Mouse (Mus musculus): ENCODE measurements at regions not wholly inside any gene's neighbourhood (a gene's known extent, or its start where the extent isn't known, plus 50 kb on each side); places are given as distances from the start of the nearest gene placed in this dataset.

DNA sequence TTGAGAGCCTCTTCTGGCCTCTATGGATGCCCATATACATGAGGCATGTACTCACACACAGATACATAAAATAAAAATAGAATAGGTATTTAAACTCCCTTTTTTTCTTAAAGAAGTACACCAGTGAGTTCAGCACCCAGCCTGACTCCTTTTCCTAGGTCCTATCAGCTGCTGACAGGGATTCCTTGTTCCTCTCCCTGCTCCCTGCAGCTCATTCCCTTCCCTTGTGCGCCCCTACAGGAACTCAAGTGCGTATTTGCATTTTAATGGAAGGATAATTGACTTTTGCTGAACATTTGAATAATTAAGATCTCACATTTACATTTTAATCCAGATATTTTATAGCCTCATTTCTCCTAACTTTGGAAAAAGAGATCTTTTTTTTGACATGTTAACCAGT lies 589.7 kb upstream of the Fbxo33 start:
- H3K9ac ChIP-seq (ENCODE audit: low read depth, low read length, severe bottlenecking): no peak overlapping the region
- no peak overlapping the region for H3K4me2 ChIP-seq (replicated peaks; ENCODE audit: low read depth, low read length, severe bottlenecking)
- ATAC-seq (ENCODE audit: low FRiP score, low read depth) (no peak), DNase-seq (ENCODE audit: low spot score) (no peak)
- H3K4me3 ChIP-seq (replicated peaks; ENCODE audit: low read length): no peak overlapping the region
- peaks cover 3% of the 10 kb centered on the region; the same call in 1 of the 2 replicates for H3K4me1 ChIP-seq (ENCODE audit: control insufficient read depth, insufficient read depth, low read length)
- no peak overlapping the region for H3K27ac ChIP-seq (replicated peaks; ENCODE audit: low read depth, low read length)
- no peaks in the 10 kb centered on the region for H3K9me3 ChIP-seq (ENCODE audit: control insufficient read depth, low read length)
- H3K36me3 ChIP-seq (ENCODE audit: control insufficient read depth, insufficient read depth, low read length): no peaks in the 10 kb centered on the region
- TF ChIP-seq POLR2A (IDR thresholded peaks at IDR 0.05; ENCODE audit: borderline replicate concordance, extremely low read depth, insufficient read depth, insufficient read length): no peak
- no peaks in the 10 kb centered on the region for H3K27me3 ChIP-seq (ENCODE audit: control insufficient read depth, insufficient read depth, low read length)
- 57% methylated on average over 2 of the region's 2 CpGs for WGBS

DNA sequence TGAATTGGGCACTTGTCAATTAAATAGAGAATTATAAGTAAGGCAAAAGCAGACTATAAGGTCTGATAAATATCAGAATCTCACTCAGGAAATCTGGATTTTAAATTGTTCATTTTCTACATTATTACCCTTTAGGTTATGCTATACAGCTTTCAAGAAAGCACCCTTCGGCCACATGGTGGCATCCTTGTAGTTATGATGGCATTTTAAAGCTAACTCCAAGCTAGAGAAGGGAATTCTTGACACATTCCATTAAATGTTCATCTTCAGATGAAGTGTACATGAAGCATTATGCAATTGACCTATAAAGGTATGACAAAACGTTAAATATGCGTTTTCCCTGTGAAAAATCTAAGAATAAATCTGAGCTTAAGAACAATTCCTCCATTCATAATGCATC lies 578.5 kb upstream of the Fbxo33 start:
- H3K4me3 ChIP-seq (replicated peaks; ENCODE audit: low read length): no peak overlapping the region
- H3K36me3 ChIP-seq (ENCODE audit: control insufficient read depth, insufficient read depth, low read length): no peaks in the 10 kb centered on the region
- WGBS: 54% methylated on average over 3 of the region's 3 CpGs
- H3K27me3 ChIP-seq (ENCODE audit: control insufficient read depth, insufficient read depth, low read length): no peaks in the 10 kb centered on the region
- H3K9me3 ChIP-seq (ENCODE audit: control insufficient read depth, low read length): no peaks in the 10 kb centered on the region
- no peak overlapping the region for H3K9ac ChIP-seq (ENCODE audit: low read depth, low read length, severe bottlenecking)
- DNase-seq (ENCODE audit: low spot score) (peak; percentile 58), ATAC-seq (ENCODE audit: low FRiP score, low read depth) (no peak)
- H3K27ac ChIP-seq (replicated peaks; ENCODE audit: low read depth, low read length): no peak overlapping the region
- H3K4me1 ChIP-seq (ENCODE audit: control insufficient read depth, insufficient read depth, low read length): no peaks in the 10 kb centered on the region
- no peak overlapping the region for H3K4me2 ChIP-seq (replicated peaks; ENCODE audit: low read depth, low read length, severe bottlenecking)
- TF ChIP-seq POLR2A (IDR thresholded peaks at IDR 0.05; ENCODE audit: borderline replicate concordance, extremely low read depth, insufficient read depth, insufficient read length): no peak

DNA sequence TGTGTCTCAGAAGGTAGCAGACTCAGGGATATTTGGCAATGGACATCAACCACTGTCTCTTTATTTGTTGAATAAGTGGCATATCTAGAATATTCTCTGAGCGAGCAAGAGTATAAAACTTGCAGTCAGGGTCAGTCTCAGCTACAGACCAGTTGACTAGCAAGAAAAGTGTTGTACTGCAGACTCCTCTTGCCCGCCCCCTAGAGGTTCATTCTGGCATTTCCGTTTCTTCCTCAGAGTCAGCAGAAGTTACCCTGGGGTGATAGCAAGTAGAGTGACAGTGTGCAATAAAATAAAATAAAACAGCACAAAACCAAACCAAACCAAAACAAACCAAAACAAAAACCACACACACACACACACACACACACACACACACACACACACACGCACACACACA lies 571.9 kb upstream of the Fbxo33 start:
- DNase-seq (ENCODE audit: low spot score): no peak
- H3K9me3 ChIP-seq (ENCODE audit: control insufficient read depth, low read length): no peaks in the 10 kb centered on the region
- H3K4me3 ChIP-seq (replicated peaks; ENCODE audit: low read length): no peak overlapping the region
- no peak for ATAC-seq (ENCODE audit: low FRiP score, low read depth)
- no peak for TF ChIP-seq POLR2A (IDR thresholded peaks at IDR 0.05; ENCODE audit: borderline replicate concordance, extremely low read depth, insufficient read depth, insufficient read length)
- no peaks in the 10 kb centered on the region for H3K36me3 ChIP-seq (ENCODE audit: control insufficient read depth, insufficient read depth, low read length)
- no peaks in the 10 kb centered on the region for H3K4me1 ChIP-seq (ENCODE audit: control insufficient read depth, insufficient read depth, low read length)
- no peak overlapping the region for H3K27ac ChIP-seq (replicated peaks; ENCODE audit: low read depth, low read length)
- 57% methylated on average over 3 of the region's 4 CpGs for whole genome bisulfite sequencing
- no peak overlapping the region for H3K9ac ChIP-seq (ENCODE audit: low read depth, low read length, severe bottlenecking)
- H3K27me3 ChIP-seq (ENCODE audit: control insufficient read depth, insufficient read depth, low read length): no peaks in the 10 kb centered on the region
- H3K4me2 ChIP-seq (replicated peaks; ENCODE audit: low read depth, low read length, severe bottlenecking): no peak overlapping the region

DNA sequence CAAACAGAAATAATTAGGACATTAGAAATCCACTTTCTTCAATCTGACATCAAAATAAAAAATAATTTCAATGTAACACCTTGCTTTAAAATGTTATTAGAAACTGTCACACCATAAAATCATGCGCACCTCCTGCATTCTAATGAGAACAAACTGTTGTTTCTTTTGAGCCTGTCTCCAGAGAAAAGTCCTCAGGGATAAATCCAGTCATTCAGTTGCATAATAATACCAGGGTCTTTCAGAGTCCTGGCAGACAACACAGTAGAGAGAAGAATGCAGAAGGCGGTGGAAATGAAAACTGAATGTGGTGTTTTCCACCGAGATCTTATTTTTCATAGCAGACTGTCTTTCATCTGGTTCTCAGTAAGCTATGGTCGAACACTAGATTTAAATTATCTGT lies 567.3 kb upstream of the Fbxo33 start:
- Histone ChIP-seq H3K4me3 (replicated peaks; ENCODE audit: low read length) (no peak overlapping the region), H3K36me3 (ENCODE audit: control insufficient read depth, insufficient read depth, low read length) (no peaks in the 10 kb centered on the region), H3K27me3 (ENCODE audit: control insufficient read depth, insufficient read depth, low read length) (no peaks in the 10 kb centered on the region), H3K9ac (ENCODE audit: low read depth, low read length, severe bottlenecking) (no peak overlapping the region), H3K27ac (replicated peaks; ENCODE audit: low read depth, low read length) (no peak overlapping the region), H3K4me1 (ENCODE audit: control insufficient read depth, insufficient read depth, low read length) (no peaks in the 10 kb centered on the region), H3K4me2 (replicated peaks; ENCODE audit: low read depth, low read length, severe bottlenecking) (no peak overlapping the region), H3K9me3 (ENCODE audit: control insufficient read depth, low read length) (no peaks in the 10 kb centered on the region)
- TF ChIP-seq POLR2A (IDR thresholded peaks at IDR 0.05; ENCODE audit: borderline replicate concordance, extremely low read depth, insufficient read depth, insufficient read length): no peak
- DNase-seq (ENCODE audit: low spot score) (no peak), ATAC-seq (ENCODE audit: low FRiP score, low read depth) (no peak)
- 55% methylated on average over 4 of the region's 4 CpGs for WGBS

DNA sequence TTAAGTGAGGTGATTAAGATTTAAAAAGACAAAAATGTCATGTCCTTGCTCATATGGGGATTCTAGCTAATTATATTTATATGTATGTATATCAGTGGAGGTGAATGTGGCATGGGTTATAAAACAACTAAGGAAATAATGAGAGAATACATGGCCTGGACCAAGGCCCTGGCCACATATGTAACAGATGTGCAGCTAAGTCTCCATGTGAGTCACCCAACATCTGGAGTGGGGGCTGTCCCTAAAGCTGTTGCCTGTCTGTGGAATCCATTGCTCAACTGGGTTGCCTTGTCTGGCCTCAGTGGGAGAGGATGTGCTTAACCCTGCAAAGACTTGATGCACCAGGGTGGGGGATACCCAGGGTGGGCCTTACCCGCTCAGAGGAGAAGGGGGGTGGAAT lies 551.5 kb upstream of the Fbxo33 start:
- Histone ChIP-seq H3K9me3 (ENCODE audit: control insufficient read depth, low read length) (no peaks in the 10 kb centered on the region), H3K4me3 (replicated peaks; ENCODE audit: low read length) (no peak overlapping the region), H3K4me2 (replicated peaks; ENCODE audit: low read depth, low read length, severe bottlenecking) (no peak overlapping the region), H3K9ac (ENCODE audit: low read depth, low read length, severe bottlenecking) (no peak overlapping the region), H3K36me3 (ENCODE audit: control insufficient read depth, insufficient read depth, low read length) (no peaks in the 10 kb centered on the region), H3K27me3 (ENCODE audit: control insufficient read depth, insufficient read depth, low read length) (no peaks in the 10 kb centered on the region), H3K4me1 (ENCODE audit: control insufficient read depth, insufficient read depth, low read length) (no peaks in the 10 kb centered on the region), H3K27ac (replicated peaks; ENCODE audit: low read depth, low read length) (no peak overlapping the region)
- DNase-seq (ENCODE audit: low spot score) (no peak), ATAC-seq (ENCODE audit: low FRiP score, low read depth) (no peak)
- no peak for TF ChIP-seq POLR2A (IDR thresholded peaks at IDR 0.05; ENCODE audit: borderline replicate concordance, extremely low read depth, insufficient read depth, insufficient read length)
- WGBS: 90% methylated on average over 1 of the region's 1 CpGs

DNA sequence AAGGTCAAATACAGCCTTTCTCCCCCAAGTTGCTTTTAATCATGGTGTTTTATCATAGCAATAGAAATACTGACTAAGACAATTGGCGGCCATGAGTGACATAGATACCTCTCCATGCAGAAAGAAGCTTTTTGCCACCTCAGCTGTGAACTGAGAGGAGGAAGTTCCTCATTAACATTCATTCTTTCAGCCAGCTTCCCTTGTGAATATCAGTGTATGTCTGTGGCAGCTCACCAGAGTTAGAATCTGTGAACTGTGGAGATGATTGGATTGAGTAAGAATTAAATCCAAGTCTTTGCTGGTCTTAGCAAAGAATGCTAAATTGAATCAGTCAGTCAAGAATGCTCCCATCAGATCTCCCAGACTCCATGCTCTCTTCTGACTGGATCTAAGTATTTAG lies 542.7 kb upstream of the Fbxo33 start:
- Histone ChIP-seq H3K36me3 (ENCODE audit: control insufficient read depth, insufficient read depth, low read length) (no peaks in the 10 kb centered on the region), H3K4me3 (replicated peaks; ENCODE audit: low read length) (no peak overlapping the region), H3K4me2 (replicated peaks; ENCODE audit: low read depth, low read length, severe bottlenecking) (no peak overlapping the region), H3K4me1 (ENCODE audit: control insufficient read depth, insufficient read depth, low read length) (no peaks in the 10 kb centered on the region), H3K9ac (ENCODE audit: low read depth, low read length, severe bottlenecking) (no peak overlapping the region), H3K9me3 (ENCODE audit: control insufficient read depth, low read length) (no peaks in the 10 kb centered on the region), H3K27me3 (ENCODE audit: control insufficient read depth, insufficient read depth, low read length) (no peaks in the 10 kb centered on the region), H3K27ac (replicated peaks; ENCODE audit: low read depth, low read length) (no peak overlapping the region)
- no peak for TF ChIP-seq POLR2A (IDR thresholded peaks at IDR 0.05; ENCODE audit: borderline replicate concordance, extremely low read depth, insufficient read depth, insufficient read length)
- ATAC-seq (ENCODE audit: low FRiP score, low read depth) (no peak), DNase-seq (ENCODE audit: low spot score) (no peak)
- 75% methylated on average over 1 of the region's 1 CpGs for WGBS
